Mouse (Mus musculus): Measurements from ENCODE around the gene Itgb1bp1. TPM values are rescaled to one million over a fixed set of nuclear protein-coding genes. Genes with fewer than 3 reads are reported as not detected.

The Itgb1bp1 gene
- 30.4 and 38.6 TPM in 2 replicates for total RNA-seq (2014; fragmentation: Nextera tagmentation)
- total RNA-seq (2017): 17.6 and 20.4 TPM in 2 replicates

DNA sequence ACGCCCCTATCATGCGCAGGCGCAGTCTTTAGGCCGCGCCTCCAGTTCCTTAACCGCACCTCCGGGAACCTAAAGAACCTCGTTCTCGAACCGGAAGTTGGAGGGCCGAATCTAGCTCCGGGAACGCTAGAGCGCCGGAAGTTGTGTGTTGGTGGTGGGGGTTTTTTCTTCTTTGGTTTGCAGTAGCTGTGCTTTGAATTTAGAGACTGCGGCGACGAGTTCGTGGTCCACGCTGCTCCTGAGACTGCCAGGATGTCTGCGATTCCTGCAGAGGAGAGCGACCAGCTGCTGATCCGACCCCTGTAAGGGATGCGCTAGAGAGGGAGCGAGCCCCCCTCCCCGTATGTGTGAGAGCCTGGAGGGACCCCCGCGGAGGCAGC, at the start of gene Itgb1bp1:
TSS of gene Itgb1bp1 (minus strand) at position 42 of the 380 bp plus-strand sequence.
- peak; percentile 93 for ATAC-seq (replicated peaks; ENCODE audit: low FRiP score, low TSS enrichment, poor library complexity, severe bottlenecking)

- ATAC-seq (replicated peaks; ENCODE audit: low FRiP score, low TSS enrichment, poor library complexity, severe bottlenecking): 0 out of 2 replicates have a peak, but pooled peaks have one; percentile 12
Measured at GRCm38 (mm10) chr12:21335869-21336268, 49.8 kb upstream of the Itgb1bp1 start.

DNA sequence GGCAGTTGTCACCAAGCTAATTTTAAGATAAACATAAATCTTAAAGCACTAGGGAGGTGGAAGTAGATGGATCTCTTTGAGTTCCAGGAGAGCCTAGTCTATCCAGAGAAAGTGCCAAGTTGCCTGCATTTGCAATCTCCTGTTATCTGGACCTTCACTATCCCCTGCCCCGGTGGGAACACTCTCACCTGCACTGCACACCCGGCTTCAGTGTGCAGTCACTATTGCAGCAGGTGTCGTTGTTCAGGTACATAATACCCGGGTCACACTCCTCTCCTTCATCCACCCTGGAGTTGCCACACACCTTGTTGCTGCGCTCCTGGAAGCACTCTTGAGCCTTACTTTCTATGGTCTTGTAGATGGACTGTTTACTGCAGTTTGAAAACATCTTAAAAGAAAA, 47.7 kb upstream of the Itgb1bp1 start:
- no peak for ATAC-seq (replicated peaks; ENCODE audit: low FRiP score, low TSS enrichment, poor library complexity, severe bottlenecking)

DNA sequence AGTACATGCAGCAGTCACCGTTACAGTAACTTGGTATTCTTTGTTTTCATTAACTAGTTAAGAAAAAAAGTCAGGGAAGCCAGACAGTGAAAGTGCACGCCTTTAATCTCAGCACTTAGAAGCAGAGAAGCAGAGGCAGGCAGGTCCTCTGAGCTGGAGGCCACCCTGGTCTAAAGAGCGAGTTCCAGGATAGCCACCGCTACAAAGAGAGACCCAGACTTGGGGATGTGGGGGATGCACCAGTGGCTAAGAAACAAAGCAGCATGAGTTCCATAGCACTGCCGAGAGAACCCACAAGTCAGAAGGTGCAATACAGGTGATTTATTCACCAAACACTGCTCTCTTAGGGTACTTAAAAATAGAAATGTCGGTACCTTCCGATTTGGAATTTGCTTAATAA, 46.9 kb upstream of the Itgb1bp1 start:
- ATAC-seq (replicated peaks; ENCODE audit: low FRiP score, low TSS enrichment, poor library complexity, severe bottlenecking): no peak

DNA sequence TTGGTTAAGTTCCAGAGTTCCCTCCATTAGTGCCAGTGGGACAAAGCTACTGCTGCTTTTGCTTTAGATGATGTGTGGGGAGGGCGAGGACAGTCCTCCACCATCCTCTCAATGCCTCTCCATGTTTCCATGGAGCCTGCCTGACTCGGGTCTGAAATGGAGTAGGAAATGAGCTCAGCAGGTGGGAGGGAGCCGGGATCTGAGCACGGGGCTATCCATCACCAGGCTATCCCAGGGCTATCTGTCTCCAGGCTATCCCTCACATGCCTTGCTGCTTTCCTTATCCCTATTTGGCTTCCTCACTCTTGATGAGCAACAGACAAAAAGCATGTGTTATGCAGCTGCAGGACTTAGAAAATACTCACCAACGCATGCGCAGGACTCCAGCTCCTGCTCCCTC, 45.6 kb upstream of the Itgb1bp1 start:
- no peak for ATAC-seq (replicated peaks; ENCODE audit: low FRiP score, low TSS enrichment, poor library complexity, severe bottlenecking)

DNA sequence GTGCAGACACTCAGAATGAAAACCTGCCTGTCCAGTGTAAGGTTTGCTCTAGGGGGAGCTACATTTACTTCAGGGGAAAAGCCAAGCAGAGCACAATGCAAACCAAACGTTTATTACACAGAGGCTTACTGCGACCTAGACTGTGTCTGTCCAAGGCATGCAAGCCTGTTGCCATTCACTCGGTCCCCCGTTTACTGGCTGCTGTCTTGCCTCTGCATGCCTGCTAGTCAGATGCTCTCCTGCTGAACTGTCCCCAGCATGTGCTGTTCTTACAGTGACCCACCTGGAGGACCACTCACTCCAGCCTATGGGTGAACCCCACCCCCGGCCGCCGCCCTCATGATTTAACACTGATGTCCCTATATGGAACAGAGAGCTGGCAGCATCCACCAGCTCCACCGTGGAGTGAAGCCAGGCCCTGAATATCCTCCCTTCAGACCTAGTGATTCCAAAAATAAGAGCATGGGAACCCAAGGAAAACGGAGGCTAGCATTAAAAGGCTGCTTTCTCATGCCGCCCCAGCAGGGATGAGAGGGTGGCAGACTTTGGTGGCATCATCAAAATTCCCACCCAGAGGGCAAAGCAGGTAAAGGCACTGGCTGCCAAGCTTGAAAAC, 45.0 kb upstream of the Itgb1bp1 start:
- ATAC-seq (replicated peaks; ENCODE audit: low FRiP score, low TSS enrichment, poor library complexity, severe bottlenecking): no peak

DNA sequence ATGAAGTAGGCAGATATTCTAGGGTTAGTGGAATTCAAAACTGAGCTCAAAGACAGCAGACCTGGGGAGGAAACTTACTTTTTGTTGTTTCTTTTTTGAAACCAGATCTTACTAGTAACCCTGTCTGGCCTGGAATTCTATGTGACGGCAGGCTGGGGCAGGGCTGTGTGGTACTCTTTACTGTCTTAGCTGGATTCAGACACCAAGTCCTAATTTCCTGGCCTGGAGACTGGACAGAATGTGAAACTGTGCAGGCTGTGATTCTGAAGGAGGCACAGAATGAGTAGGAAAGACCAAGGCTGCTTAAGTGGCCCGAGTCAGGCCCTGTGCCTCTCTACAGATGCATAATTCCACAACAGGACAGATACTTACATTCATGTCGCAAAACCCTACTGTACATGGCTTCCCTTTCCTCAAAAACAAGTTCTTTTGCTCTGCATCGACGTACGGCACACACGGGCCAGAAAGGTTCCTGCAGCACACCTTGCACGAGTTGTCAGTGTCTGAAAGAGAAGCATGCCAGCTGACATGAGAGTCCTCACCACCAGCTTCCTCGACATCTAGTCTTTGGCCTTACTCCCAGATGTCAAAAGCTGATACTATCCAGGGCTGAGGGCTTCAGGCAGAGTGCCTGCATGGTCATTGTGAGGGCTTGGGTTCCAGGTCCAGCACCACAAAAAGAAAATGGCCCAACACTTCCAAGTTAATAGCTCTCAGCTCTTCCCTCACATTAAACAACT, 43.7 kb upstream of the Itgb1bp1 start:
- ATAC-seq (replicated peaks; ENCODE audit: low FRiP score, low TSS enrichment, poor library complexity, severe bottlenecking): no peak

- no peak for ATAC-seq (replicated peaks; ENCODE audit: low FRiP score, low TSS enrichment, poor library complexity, severe bottlenecking)
Measured at GRCm38 (mm10) chr12:21326325-21326724, 40.2 kb upstream of the Itgb1bp1 start.

DNA sequence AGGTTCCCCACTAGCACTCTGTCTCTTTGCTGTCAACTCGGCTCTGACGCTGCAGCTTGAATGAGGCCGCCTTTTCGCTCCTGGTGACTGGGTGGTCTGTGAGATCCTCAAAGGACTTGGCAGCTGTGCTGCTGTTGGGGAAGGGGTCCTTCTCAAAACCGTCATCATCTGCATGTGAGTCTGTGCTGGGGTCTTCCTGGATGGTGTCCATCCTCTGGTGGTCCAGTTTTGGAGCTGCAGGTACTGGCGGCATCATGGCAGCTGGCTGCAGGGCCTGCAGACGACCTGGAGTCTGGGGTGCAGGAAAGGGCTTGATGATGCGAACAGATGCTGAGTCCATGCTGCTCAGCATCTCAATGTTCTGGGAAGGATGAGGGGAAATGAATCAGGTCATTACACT, 39.2 kb upstream of the Itgb1bp1 start:
- no peak for ATAC-seq (replicated peaks; ENCODE audit: low FRiP score, low TSS enrichment, poor library complexity, severe bottlenecking)

DNA sequence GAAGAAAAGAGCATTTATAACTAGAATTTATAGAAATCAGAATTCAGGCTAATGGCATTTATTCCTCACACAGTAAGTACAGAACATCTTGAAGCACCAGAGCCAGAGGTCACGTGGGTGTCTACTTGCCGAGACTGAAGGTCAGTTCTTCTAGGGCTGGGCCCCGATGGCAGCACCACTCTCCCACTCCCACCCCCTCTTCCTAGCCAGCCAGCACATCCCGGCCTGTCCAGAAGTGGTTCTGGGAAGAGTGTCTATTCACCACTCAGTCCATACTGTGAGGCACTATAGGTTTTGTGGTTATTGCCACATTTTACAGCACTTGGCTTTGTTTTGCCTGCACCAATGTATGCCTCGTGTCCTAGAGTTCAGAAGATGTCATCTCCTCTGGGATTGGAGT, 38.0 kb upstream of the Itgb1bp1 start:
- no peak for ATAC-seq (replicated peaks; ENCODE audit: low FRiP score, low TSS enrichment, poor library complexity, severe bottlenecking)

DNA sequence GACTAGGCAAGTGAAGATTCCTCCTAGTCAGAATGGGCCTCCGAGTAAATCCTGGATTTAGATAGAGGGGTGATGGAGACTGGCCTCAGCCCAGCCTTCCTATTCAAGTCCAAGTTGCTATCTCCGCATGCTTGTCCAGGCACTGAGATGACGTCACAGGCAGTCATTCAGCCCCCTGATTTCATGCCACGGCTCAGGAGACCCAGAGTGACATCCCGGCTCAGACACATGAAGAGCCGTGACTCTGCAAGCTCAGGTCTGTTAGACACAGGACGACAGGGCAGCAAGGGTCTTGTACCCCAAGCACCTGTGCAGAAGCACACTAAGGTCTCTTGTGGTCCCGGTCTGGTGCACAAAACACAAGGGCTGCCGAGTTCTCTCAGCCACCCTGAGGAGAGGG, 36.8 kb upstream of the Itgb1bp1 start:
- ATAC-seq (replicated peaks; ENCODE audit: low FRiP score, low TSS enrichment, poor library complexity, severe bottlenecking): no peak

DNA sequence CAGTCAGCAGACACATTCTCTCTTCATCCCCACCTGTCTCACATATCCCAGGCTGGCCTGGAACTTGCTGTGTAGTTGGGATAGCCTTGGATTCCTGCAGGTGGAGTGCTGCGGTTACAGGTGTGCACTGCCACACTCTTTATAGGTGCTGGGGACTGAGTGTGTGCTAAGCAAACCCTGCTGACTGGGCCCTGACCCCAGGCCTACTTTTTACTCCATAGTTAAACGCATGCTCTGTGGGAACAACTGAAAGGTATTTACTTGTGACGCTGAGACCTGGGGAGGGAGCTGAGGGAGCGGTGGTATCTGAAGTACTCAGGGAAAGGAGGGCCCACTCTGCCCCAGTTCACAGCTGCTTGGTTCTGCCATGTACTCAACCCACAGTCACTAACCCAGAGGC, 36.2 kb upstream of the Itgb1bp1 start:
- ATAC-seq (replicated peaks; ENCODE audit: low FRiP score, low TSS enrichment, poor library complexity, severe bottlenecking): no peak

- no peak for ATAC-seq (replicated peaks; ENCODE audit: low FRiP score, low TSS enrichment, poor library complexity, severe bottlenecking)
Measured at GRCm38 (mm10) chr12:21321170-21321569, 35.1 kb upstream of the Itgb1bp1 start.

DNA sequence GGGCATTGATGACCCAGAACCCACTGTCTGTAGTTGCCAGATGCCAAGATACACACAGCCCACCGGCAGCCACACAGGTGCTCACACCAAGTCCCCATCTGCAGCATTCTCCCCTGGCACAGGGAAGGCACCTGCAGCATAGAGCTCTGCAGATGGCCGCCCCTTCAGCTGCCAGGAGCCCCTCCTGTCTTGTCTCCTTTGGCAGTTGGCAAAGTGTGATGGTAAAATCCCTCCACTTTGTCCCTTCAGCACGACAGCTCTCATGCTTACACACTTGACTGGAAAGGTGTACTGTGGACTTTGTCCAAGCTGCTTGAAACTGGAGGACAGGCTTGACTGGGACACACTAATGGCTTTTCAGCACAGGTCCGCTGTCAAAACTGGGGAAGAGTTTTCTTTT, 34.2 kb upstream of the Itgb1bp1 start:
- no peak for ATAC-seq (replicated peaks; ENCODE audit: low FRiP score, low TSS enrichment, poor library complexity, severe bottlenecking)

- peak; percentile 67 for ATAC-seq (replicated peaks; ENCODE audit: low FRiP score, low TSS enrichment, poor library complexity, severe bottlenecking)
Measured at GRCm38 (mm10) chr12:21318143-21318895, 32.2 kb upstream of the Itgb1bp1 start.

DNA sequence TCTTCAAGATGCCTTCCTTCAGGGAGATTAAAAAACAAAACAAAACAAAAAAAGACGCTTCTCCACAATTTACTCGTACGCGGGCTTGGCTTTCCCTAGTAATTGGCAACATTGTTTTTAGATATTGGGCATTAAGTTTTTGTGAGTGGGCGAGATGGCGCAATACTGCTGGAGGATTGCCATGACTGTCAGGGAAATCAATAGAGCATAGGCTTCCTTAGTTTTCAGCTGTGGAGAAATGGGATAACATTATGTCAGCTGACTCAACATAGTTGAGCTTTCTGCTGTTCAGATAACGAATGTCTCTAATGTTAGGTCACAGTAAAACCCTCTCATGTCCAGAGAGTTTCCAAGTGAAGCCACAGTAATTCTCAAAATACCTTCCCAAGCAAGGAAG, 30.8 kb upstream of the Itgb1bp1 start:
- no peak for ATAC-seq (replicated peaks; ENCODE audit: low FRiP score, low TSS enrichment, poor library complexity, severe bottlenecking)

- ATAC-seq (replicated peaks; ENCODE audit: low FRiP score, low TSS enrichment, poor library complexity, severe bottlenecking): peak; percentile 96
Measured at GRCm38 (mm10) chr12:21315923-21316868, 30.1 kb upstream of the Itgb1bp1 start, which contains the start of gene Iah1. Iah1 (plus strand) TSS chr12:21316389.

- ATAC-seq (replicated peaks; ENCODE audit: low FRiP score, low TSS enrichment, poor library complexity, severe bottlenecking): no peak
Measured at GRCm38 (mm10) chr12:21312201-21312600, 26.1 kb upstream of the Itgb1bp1 start.

DNA sequence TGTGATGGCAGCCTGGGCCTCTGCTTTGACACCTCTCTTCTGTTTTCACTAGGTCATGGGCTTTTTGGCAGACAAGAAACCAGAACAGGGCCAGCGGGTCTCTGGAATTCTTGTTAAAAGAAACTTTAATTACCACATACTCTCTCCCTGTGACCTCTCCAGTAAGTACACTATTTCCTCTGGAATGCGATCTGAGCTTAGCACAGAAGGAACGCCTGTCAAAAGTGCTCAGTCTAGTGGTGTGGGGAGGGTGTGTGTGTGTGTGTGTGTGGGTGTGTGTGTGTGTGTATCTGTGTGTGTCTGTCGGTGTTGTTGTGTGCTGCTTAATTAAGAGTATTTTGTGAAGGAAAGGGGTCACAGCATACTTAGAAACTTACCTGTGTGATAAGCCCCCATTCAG, 20.6 kb upstream of the Itgb1bp1 start:
- no peak for ATAC-seq (replicated peaks; ENCODE audit: low FRiP score, low TSS enrichment, poor library complexity, severe bottlenecking)
